Mouse (Mus musculus) ES-Bruce4 (cell line): ENCODE results near the gene Mast3.

Experiments used
- CTCF ChIP-seq: IDR thresholded peaks from one replicate; pipeline ENCODE4 v1.8.1; 2011; ENCODE audit warnings: low read depth, low read length
- EP300 ChIP-seq: IDR thresholded peaks from 2 replicates; pipeline ENCODE4 v1.6.1; 2011; ENCODE audit warnings: low read depth, low read length; ENCODE audit not compliant: insufficient read depth
- POLR2A ChIP-seq: IDR thresholded peaks from one replicate; pipeline ENCODE4 v1.8.1; 2011; ENCODE audit warnings: low read length; ENCODE audit not compliant: insufficient read depth

GRCm38 (mm10) chr8:70838654-70839407 is 34.0 kb upstream of the Mast3 start:
- TF ChIP-seq CTCF (no peak), EP300 (no peak), POLR2A (no peak)
